Mouse (Mus musculus) midbrain, embryonic 14.5 days (tissue): ENCODE data around the gene Fam136a. TPM values are rescaled to one million over a fixed set of nuclear protein-coding genes. Genes with fewer than 3 reads are reported as not detected.
"Not testable (repeated sequence)": the region's sequence is repeated elsewhere in the genome, so short reads cannot be mapped to it uniquely, and the experiment has no call there.

ENCODE experiments used
- ATAC-seq: fragments of 200-750 bp; cut with Nextera tagmentation; 2 replicates; pipeline ENCODE4 v1.8.0; 2017; ENCODE audit warnings: moderate number of reproducible peaks, moderate library complexity; ENCODE audit not compliant: low FRiP score, low TSS enrichment
- DNase-seq: peaks from one replicate; pipeline ENCODE4 v3.0.0-alpha.2; 2015
- H3K27ac ChIP-seq: fragments of 300-500 bp; sonication (generic); replicated peaks from 2 replicates; pipeline ENCODE4 v1.5.1; 2014; ENCODE audit warnings: mild to moderate bottlenecking, low read depth, low read length, moderate library complexity
- H3K27me3 ChIP-seq: fragments of 300-500 bp; sonication (generic); 2 replicates; pipeline ENCODE4 v1.6.1; 2014; ENCODE audit warnings: low read length, control low read depth, mixed read lengths; ENCODE audit not compliant: control insufficient read depth, insufficient read depth
- H3K36me3 ChIP-seq: fragments of 300-500 bp; sonication (generic); 2 replicates; pipeline ENCODE4 v1.6.1; 2014; ENCODE audit warnings: low read length, control low read depth; ENCODE audit not compliant: control insufficient read depth, insufficient read depth
- H3K4me1 ChIP-seq: fragments of 300-500 bp; sonication (generic); 2 replicates; pipeline ENCODE4 v1.6.1; 2014; ENCODE audit warnings: mild to moderate bottlenecking, antibody characterized with exemption, low read length, control low read depth; ENCODE audit not compliant: control insufficient read depth, insufficient read depth
- H3K4me2 ChIP-seq: fragments of 300-500 bp; sonication (generic); 2 replicates; pipeline ENCODE4 v1.6.1; 2014; ENCODE audit warnings: mild to moderate bottlenecking, low read length, moderate library complexity
- H3K4me3 ChIP-seq: fragments of 300-500 bp; sonication (generic); replicated peaks from 2 replicates; pipeline ENCODE4 v1.5.1; 2014; ENCODE audit warnings: low read depth, low read length
- H3K9ac ChIP-seq: fragments of 300-500 bp; sonication (generic); replicated peaks from 2 replicates; pipeline ENCODE4 v1.6.1; 2014; ENCODE audit warnings: mild to moderate bottlenecking, low read length, moderate library complexity
- H3K9me3 ChIP-seq: fragments of 300-500 bp; sonication (generic); 2 replicates; pipeline ENCODE4 v1.6.1; 2016; ENCODE audit warnings: low read length, control low read depth, mixed read lengths; ENCODE audit not compliant: control insufficient read depth
- WGBS: fragments of 180-500 bp; shearing (Covaris S2); extraction: QIAGEN DNeasy Blood & Tissue Kit; methylation state at CpG from one replicate; pipeline ENCODE4 v1.1.7; 2014; 5-methylcytosine and 5-hydroxymethylcytosine counted together
- polyA plus RNA-seq: library from polyadenylated mRNA; unstranded; fragments of >200 nt; fragmentation: Nextera tagmentation; extraction: Ambion mirVana; gene quantifications from 2 replicates; pipeline ENCODE4 v1.2.1, GENCODE M21; 2014

The Fam136a gene
- polyA plus RNA-seq, 1 experiment from 2014 or later, result 130 TPM

GRCm38 (mm10) chr6:86371340-86371911 is 6.0 kb downstream of the Fam136a start:
- Histone ChIP-seq H3K4me2 (peak overlapping the region; percentile 93), H3K4me1 (peaks cover 20% of the 10 kb centered on the region), H3K27ac (peak overlapping the region; percentile 96), H3K27me3 (no peaks in the 10 kb centered on the region), H3K9ac (peak overlapping the region; percentile 78), H3K36me3 (peaks cover 9% of the 10 kb centered on the region), H3K4me3 (peak overlapping the region; percentile 80), H3K9me3 (no peaks in the 10 kb centered on the region)
- peak; percentile 99 for DNase-seq
- under 1% methylated on average over 50 of the region's 50 CpGs for WGBS
- peak; percentile 99 for ATAC-seq

- H3K9ac ChIP-seq, result peak overlapping the region; percentile 78
- no peaks in the 10 kb centered on the region for H3K27me3 ChIP-seq
- DNase-seq (no peak), ATAC-seq (no peak)
- H3K27ac ChIP-seq, result peak overlapping the region; percentile 96
- peaks cover 14% of the 10 kb centered on the region for H3K36me3 ChIP-seq
- H3K4me1 ChIP-seq, result peaks cover 17% of the 10 kb centered on the region
- no peaks in the 10 kb centered on the region for H3K9me3 ChIP-seq
- 5% methylated on average over 12 of the region's 12 CpGs for WGBS
- peak overlapping the region; percentile 93 for H3K4me2 ChIP-seq
- H3K4me3 ChIP-seq, result peak overlapping the region; percentile 80
These were observed 6.6 kb downstream of the Fam136a start for GRCm38 (mm10) chr6:86371950-86372516.

GRCm38 (mm10) chr6:86373556-86373955 is 8.1 kb downstream of the Fam136a start:
- DNase-seq, result no peak
- Histone ChIP-seq H3K4me1 (peaks cover 17% of the 10 kb centered on the region), H3K9ac (no peak overlapping the region), H3K27ac (no peak overlapping the region), H3K27me3 (no peaks in the 10 kb centered on the region), H3K4me3 (no peak overlapping the region), H3K9me3 (no peaks in the 10 kb centered on the region), H3K36me3 (peaks cover 26% of the 10 kb centered on the region), H3K4me2 (no peak overlapping the region)
- WGBS, result 88% methylated on average over 6 of the region's 6 CpGs
- no peak for ATAC-seq

- WGBS, result 91% methylated on average over 3 of the region's 3 CpGs
- ATAC-seq (no peak), DNase-seq (no peak)
- Histone ChIP-seq H3K27ac (no peak overlapping the region), H3K4me2 (no peak overlapping the region), H3K9me3 (no peaks in the 10 kb centered on the region), H3K9ac (no peak overlapping the region), H3K4me1 (no peaks in the 10 kb centered on the region), H3K27me3 (no peaks in the 10 kb centered on the region), H3K4me3 (no peak overlapping the region), H3K36me3 (peaks cover 40% of the 10 kb centered on the region)
These were observed 12.9 kb downstream of the Fam136a start for GRCm38 (mm10) chr6:86378341-86378740.

- H3K4me3 ChIP-seq, H3K27me3 ChIP-seq, H3K9me3 ChIP-seq, H3K9ac ChIP-seq, H3K4me1 ChIP-seq, H3K27ac ChIP-seq, ATAC-seq, DNase-seq, H3K4me2 ChIP-seq: not testable (repeated sequence)
- 77% methylated on average over 8 of the region's 8 CpGs for WGBS
- H3K36me3 ChIP-seq, result peaks cover 44% of the 10 kb centered on the region
These were observed 14.7 kb downstream of the Fam136a start for GRCm38 (mm10) chr6:86380112-86380511.

- peaks cover 52% of the 10 kb centered on the region for H3K36me3 ChIP-seq
- no peak for DNase-seq
- H3K9ac ChIP-seq, result no peak overlapping the region
- no peaks in the 10 kb centered on the region for H3K9me3 ChIP-seq
- ATAC-seq, result no peak
- H3K27ac ChIP-seq, result no peak overlapping the region
- H3K4me2 ChIP-seq, result no peak overlapping the region
- no peaks in the 10 kb centered on the region for H3K27me3 ChIP-seq
- H3K4me3 ChIP-seq, result no peak overlapping the region
- no peaks in the 10 kb centered on the region for H3K4me1 ChIP-seq
These were observed 17.1 kb downstream of the Fam136a start for GRCm38 (mm10) chr6:86382551-86382950.

- no peak overlapping the region for H3K4me3 ChIP-seq
- H3K27me3 ChIP-seq, result no peaks in the 10 kb centered on the region
- H3K36me3 ChIP-seq, result peaks cover 52% of the 10 kb centered on the region
- H3K4me1 ChIP-seq, result no peaks in the 10 kb centered on the region
- DNase-seq (no peak), ATAC-seq (no peak)
- H3K27ac ChIP-seq, result no peak overlapping the region
- H3K9ac ChIP-seq, result no peak overlapping the region
- H3K9me3 ChIP-seq, result no peaks in the 10 kb centered on the region
- H3K4me2 ChIP-seq, result no peak overlapping the region
- 45% methylated on average over 16 of the region's 16 CpGs for WGBS
These were observed 17.9 kb downstream of the Fam136a start for GRCm38 (mm10) chr6:86383370-86383769.

GRCm38 (mm10) chr6:86384692-86385091 is 19.2 kb downstream of the Fam136a start:
- Histone ChIP-seq H3K9me3 (no peaks in the 10 kb centered on the region), H3K4me2 (no peak overlapping the region), H3K36me3 (peaks cover 52% of the 10 kb centered on the region), H3K27ac (no peak overlapping the region), H3K27me3 (no peaks in the 10 kb centered on the region), H3K4me3 (no peak overlapping the region), H3K9ac (no peak overlapping the region), H3K4me1 (no peaks in the 10 kb centered on the region)
- no peak for ATAC-seq
- no peak for DNase-seq
- WGBS, result 76% methylated on average over 4 of the region's 4 CpGs

GRCm38 (mm10) chr6:86385362-86386104 is 20.1 kb downstream of the Fam136a start:
- DNase-seq (no peak), ATAC-seq (no peak)
- H3K27me3 ChIP-seq, result no peaks in the 10 kb centered on the region
- WGBS, result 87% methylated on average over 5 of the region's 5 CpGs
- no peak overlapping the region for H3K27ac ChIP-seq
- H3K4me1 ChIP-seq, result no peaks in the 10 kb centered on the region
- peaks cover 57% of the 10 kb centered on the region for H3K36me3 ChIP-seq
- H3K4me3 ChIP-seq, result no peak overlapping the region
- H3K4me2 ChIP-seq, result no peak overlapping the region
- no peaks in the 10 kb centered on the region for H3K9me3 ChIP-seq
- H3K9ac ChIP-seq, result no peak overlapping the region
